Mouse (Mus musculus): ENCODE measurements around the gene Sf3a3.

GRCm38 (mm10) chr4:124773995-124774394 is 59.4 kb downstream of the Sf3a3 start:
- TF ChIP-seq USF2 (IDR thresholded peaks at IDR 0.05; ENCODE audit: borderline replicate concordance in 1 of 2, insufficient read depth in 1 of 2, low read depth in 1 of 2, low read length in 2 of 2), result no peak
- no peak for TF ChIP-seq NRF1 (IDR thresholded peaks at IDR 0.05; ENCODE audit: insufficient read depth, low read depth, low read length, poor library complexity, severe bottlenecking)

Measured in MEL (cell line).